Mouse (Mus musculus): ENCODE results near the gene Gas2l2. TPM values are rescaled to one million over a fixed set of nuclear protein-coding genes. Genes with fewer than 3 reads are reported as not detected.

Gene Gas2l2
- total RNA-seq (2023), result under 1 TPM in 1 of 2 experiments, not detected in 1; 0.13 TPM

DNA sequence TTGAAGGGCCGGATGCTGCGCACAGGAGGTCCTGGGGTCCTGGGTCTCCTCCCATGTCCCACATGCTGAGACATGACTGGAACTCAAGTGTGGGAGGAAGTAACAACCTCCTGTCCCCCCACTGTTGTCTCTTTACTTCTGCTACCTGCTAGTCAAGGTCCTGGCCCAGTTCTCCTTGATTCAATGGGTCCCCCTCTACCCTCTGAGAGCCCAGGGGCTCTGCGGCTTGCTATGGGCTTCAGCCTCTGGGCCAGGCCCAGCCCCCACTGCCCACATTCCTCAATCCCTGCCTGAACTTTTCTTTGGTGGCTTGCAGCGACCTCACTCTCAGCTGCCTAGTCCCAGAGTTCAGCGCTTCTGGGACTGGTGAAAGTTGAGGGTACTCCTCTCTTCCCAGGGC, at the start of gene Gas2l2:
Gene Gas2l2, minus strand, starts transcription at position 101 of the 400 bp plus-strand sequence.

DNA sequence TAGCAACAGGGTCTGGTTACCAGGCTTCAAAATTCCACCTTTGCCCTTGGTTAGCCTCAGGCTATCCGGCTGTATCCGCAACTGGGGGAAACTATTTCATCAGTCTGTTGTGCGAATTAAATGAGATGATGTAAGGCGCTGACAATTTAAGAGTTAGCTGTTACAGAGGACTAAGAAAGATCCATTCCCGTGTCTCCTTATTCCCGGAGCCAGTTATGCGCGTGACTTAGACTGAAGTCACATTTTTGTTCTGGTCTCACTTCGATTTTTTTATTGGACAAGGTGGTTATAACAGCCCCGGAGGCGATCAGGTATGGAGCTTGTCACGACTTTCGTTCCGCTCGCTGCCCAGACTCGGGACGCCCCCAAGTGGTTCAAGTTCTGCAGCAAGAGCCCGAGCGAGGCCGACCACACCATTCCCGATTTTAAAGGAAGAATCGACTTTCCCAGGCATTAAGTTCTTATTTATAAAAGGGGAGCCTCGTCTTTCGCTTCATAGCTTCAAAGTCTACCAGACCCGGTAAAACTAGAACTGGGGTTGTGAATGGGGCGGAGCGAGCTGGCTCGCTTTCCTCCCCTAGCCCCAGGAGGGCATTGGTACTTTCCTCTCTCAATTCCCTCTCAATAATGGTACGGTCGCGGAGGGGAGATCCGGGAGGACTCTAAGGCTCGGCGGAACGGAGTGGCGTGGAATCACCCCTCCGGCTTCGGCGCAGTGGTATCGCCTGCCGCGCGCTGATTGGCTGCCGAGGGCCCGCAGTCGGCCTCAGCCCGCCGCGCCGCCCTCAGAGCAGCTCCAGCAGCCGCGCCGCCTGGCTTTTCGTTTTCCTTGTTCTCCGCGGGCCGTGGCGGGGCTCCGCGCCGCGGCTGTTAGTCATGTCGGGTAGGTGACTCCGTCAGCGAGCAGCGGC, 43.3 kb upstream of the Gas2l2 start, which contains the start of gene Taf15:
Gene Taf15, plus strand, starts transcription at position 763 of the 911 bp plus-strand sequence.

GRCm38 (mm10) chr11:83462711-83463244, 33.5 kb upstream of the Gas2l2 start, which contains the start of gene Mmp28:
TSS of gene Mmp28 (minus strand) at chr11:83463071.

DNA sequence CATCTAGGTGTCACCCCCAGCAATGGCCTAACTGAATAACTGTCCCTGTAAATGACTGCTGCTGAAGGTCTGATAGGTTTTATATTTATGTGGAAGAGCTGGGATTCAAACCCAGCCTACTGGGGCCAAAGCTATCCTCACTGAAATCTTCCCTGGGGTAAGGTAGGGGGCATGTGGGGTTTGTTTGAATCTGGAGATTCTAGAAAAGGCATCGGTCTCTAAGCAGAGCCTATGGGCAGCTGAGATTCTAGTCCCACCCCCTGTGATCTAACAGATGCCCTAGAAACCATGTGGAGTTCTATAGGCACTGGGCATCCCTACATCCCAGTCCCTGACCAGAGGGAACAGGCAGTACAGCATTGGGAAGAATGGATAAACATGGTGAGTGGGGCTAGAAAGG, 8.1 kb upstream of the Gas2l2 start, which contains the start of gene 1700020L24Rik:
Gene 1700020L24Rik, plus strand, starts transcription at position 301 of the 400 bp plus-strand sequence.

GRCm38 (mm10) chr11:83409087-83409754, 20.0 kb downstream of the Gas2l2 start, which contains the start of gene Rasl10b:
TSS of gene Rasl10b (plus strand) at chr11:83409137.

Other genes starting within 250 kb of the Gas2l2 start
- gene Slfn3, start 238.1 kb downstream of the Gas2l2 start, total RNA-seq (2023), result 10 to 100 TPM; 43.7 to 48.5 TPM
- gene Slfn14, start 142.7 kb downstream of the Gas2l2 start, total RNA-seq (2023), result under 1 TPM; 0.49 to 0.51 TPM
- 10 to 100 TPM; 75.2 to 89.5 TPM for gene Ap2b1, start 130.4 kb downstream of the Gas2l2 start, total RNA-seq (2023)
- gene Pex12, start 126.9 kb downstream of the Gas2l2 start, total RNA-seq (2023), result 1 to 10 TPM; 5.9 to 7.1 TPM
- gene Rasl10b, start 20.3 kb downstream of the Gas2l2 start, total RNA-seq (2023), result under 1 TPM in 1 of 2 experiments, not detected in 1; 0.49 TPM
- 10 to 100 TPM; 46.4 to 53.4 TPM for gene 1700020L24Rik, start 8.2 kb upstream of the Gas2l2 start, total RNA-seq (2023)
- gene Mmp28, start 33.6 kb upstream of the Gas2l2 start, total RNA-seq (2023), result 1 to 10 TPM; 1.4 to 2.2 TPM
- 10 to 100 TPM; 73.5 to 74.1 TPM for gene Taf15, start 43.6 kb upstream of the Gas2l2 start, total RNA-seq (2023)
- not detected for gene Heatr9, start 92.7 kb upstream of the Gas2l2 start, total RNA-seq (2023)
- 1 to 10 TPM in 1 of 2 experiments, under 1 TPM in 1; 0.82 to 1.2 TPM for gene Ccl5, start 101.1 kb upstream of the Gas2l2 start, total RNA-seq (2023)
- 100 to 1,000 TPM; 117 to 194 TPM for gene Ccl9, start 149.2 kb upstream of the Gas2l2 start, total RNA-seq (2023)
- gene Ccl6, start 163.6 kb upstream of the Gas2l2 start, total RNA-seq (2023), result 100 to 1,000 TPM; 837 to 852 TPM
- gene Rpl9-ps1, start 216.2 kb upstream of the Gas2l2 start, total RNA-seq (2023), result not detected
- 100 to 1,000 TPM in 1 of 2 experiments, 10 to 100 TPM in 1; 89.7 to 110 TPM for gene Ccl3, start 219.9 kb upstream of the Gas2l2 start, total RNA-seq (2023)
- 10 to 100 TPM; 18.2 to 21.4 TPM for gene Ccl4, start 233.1 kb upstream of the Gas2l2 start, total RNA-seq (2023)

All from neutrophil, adult 59 days (primary cell).